12 mouse cellular contexts compared by ENCODE assay signal in genomic region chr5:33351556-33352272, GRCm38 (mm10). TPM values are rescaled to one million over a fixed set of nuclear protein-coding genes. Genes with fewer than 3 reads are reported as not detected.
DNase-seq lines count a peak whose midpoint lies in the region; ATAC-seq and TF ChIP-seq lines count a peak whose summit lies in the region.
"Had no signal": no experiment of that assay in that cellular context is flagged by ENCODE, and none has a peak within 500 bp of the region (broad histone marks: within the 10 kb centered on the region; RNA-seq: fewer than 3 reads in every experiment).

No protein-coding gene starts in this region.

- no peaks in the 10 kb centered on the region for H3K27me3 ChIP-seq in heart, postnatal 0 days (ENCODE audit: control insufficient read depth, insufficient read depth, low read length)
- no peaks in the 10 kb centered on the region for H3K27me3 ChIP-seq in MEL (ENCODE audit: control insufficient read depth in 1 of 2, insufficient read depth in 2 of 2, low read length in 2 of 2)
- H3K27me3 ChIP-seq in limb, embryonic 11.5 days (ENCODE audit: control insufficient read depth, insufficient read depth, low read length) = no peaks in the 10 kb centered on the region
- no peaks in the 10 kb centered on the region for H3K27me3 ChIP-seq in forebrain, embryonic 11.5 days (ENCODE audit: control insufficient read depth, insufficient read depth, low read length)
- H3K27me3 ChIP-seq in hindbrain, embryonic 13.5 days = no peaks in the 10 kb centered on the region
- H3K27me3 ChIP-seq: limb, embryonic 13.5 days had no signal

- TF ChIP-seq EP300 in heart, postnatal 0 days (IDR thresholded peaks at IDR 0.05; ENCODE audit: low read depth) = no peak
- TF ChIP-seq EP300 in MEL (IDR thresholded peaks at IDR 0.05; ENCODE audit: low read depth in 1 of 2, low read length in 2 of 2) = peak; percentile 76 to 93

- no peaks in the 10 kb centered on the region for H3K36me3 ChIP-seq in heart, postnatal 0 days (replicated peaks; ENCODE audit: control insufficient read depth, insufficient read depth, low read length)
- peaks cover 0 to 43% of the 10 kb centered on the region in 2 experiments; a peak in 2 of 4 replicates for H3K36me3 ChIP-seq in MEL (ENCODE audit: control insufficient read depth in 1 of 2, insufficient read depth in 2 of 2, low read length in 2 of 2)
- no peaks in the 10 kb centered on the region for H3K36me3 ChIP-seq in limb, embryonic 11.5 days (ENCODE audit: control insufficient read depth, insufficient read depth, low read length)
- H3K36me3 ChIP-seq in forebrain, embryonic 11.5 days (ENCODE audit: control insufficient read depth, insufficient read depth, low read length) = no peaks in the 10 kb centered on the region
- no peaks in the 10 kb centered on the region for H3K36me3 ChIP-seq in hindbrain, embryonic 13.5 days
- H3K36me3 ChIP-seq: heart, embryonic 10.5 days; limb, embryonic 13.5 days had no signal

- TF ChIP-seq POLR2A in MEL (IDR thresholded peaks at IDR 0.05; ENCODE audit: control insufficient read depth in 1 of 2, insufficient read depth in 1 of 2, low read depth in 1 of 2, low read length in 2 of 2, poor library complexity in 1 of 2) = no peak

- WGBS in heart, postnatal 0 days = 52% methylated on average over 3 of the region's 3 CpGs
- WGBS in limb, embryonic 11.5 days = 84% methylated on average over 3 of the region's 3 CpGs
- WGBS in forebrain, embryonic 11.5 days = 82% methylated on average over 3 of the region's 3 CpGs
- WGBS in hindbrain, embryonic 13.5 days = 92% methylated on average over 3 of the region's 3 CpGs

- H3K4me3 ChIP-seq in heart, postnatal 0 days (ENCODE audit: low read depth, low read length) = no peak overlapping the region
- H3K4me3 ChIP-seq in MEL (ENCODE audit: control insufficient read depth in 1 of 2, insufficient read depth in 1 of 2, low read depth in 2 of 2, low read length in 2 of 2) = peak overlapping the region; percentile 40 to 52
- H3K4me3 ChIP-seq in limb, embryonic 11.5 days (ENCODE audit: low read depth, low read length) = no peak overlapping the region
- H3K4me3 ChIP-seq in forebrain, embryonic 11.5 days (ENCODE audit: low read depth, low read length) = no peak overlapping the region
- H3K4me3 ChIP-seq in hindbrain, embryonic 13.5 days = no peak overlapping the region
- H3K4me3 ChIP-seq: heart, embryonic 10.5 days; limb, embryonic 13.5 days had no signal

- ATAC-seq in heart, postnatal 0 days (ENCODE audit: insufficient read depth, low read depth) = no peak
- no peak for ATAC-seq in limb, embryonic 11.5 days (ENCODE audit: insufficient number of reproducible peaks, low FRiP score, low TSS enrichment, low read depth)
- peak; percentile 80 for ATAC-seq in neutrophil, adult 5-6 weeks (ENCODE audit: extremely low read depth, insufficient number of reproducible peaks, low FRiP score, poor library complexity, severe bottlenecking)
- ATAC-seq in forebrain, embryonic 11.5 days (replicated peaks; ENCODE audit: low FRiP score) = no peak
- ATAC-seq in hindbrain, embryonic 13.5 days (ENCODE audit: low FRiP score) = no peak

- peaks cover 30% of the 10 kb centered on the region; the same call in 1 of the 2 replicates for H3K4me1 ChIP-seq in heart, postnatal 0 days (ENCODE audit: control insufficient read depth, insufficient read depth)
- peaks cover 23 to 27% of the 10 kb centered on the region in 2 experiments for H3K4me1 ChIP-seq in MEL (ENCODE audit: control insufficient read depth in 1 of 2, insufficient read depth in 2 of 2, low read length in 2 of 2)
- peaks cover 16% of the 10 kb centered on the region for H3K4me1 ChIP-seq in limb, embryonic 11.5 days (ENCODE audit: control insufficient read depth, insufficient read depth, low read length)
- H3K4me1 ChIP-seq in forebrain, embryonic 11.5 days (replicated peaks; ENCODE audit: control insufficient read depth, insufficient read depth, low read length) = no peaks in the 10 kb centered on the region
- H3K4me1 ChIP-seq in hindbrain, embryonic 13.5 days (replicated peaks) = peaks cover 16% of the 10 kb centered on the region; the same call in 1 of the 2 replicates

- TF ChIP-seq CTCF in heart, postnatal 0 days (IDR thresholded peaks at IDR 0.05; ENCODE audit: low read depth) = no peak
- TF ChIP-seq CTCF in MEL (IDR thresholded peaks at IDR 0.05 in 2 of 3, conservative IDR thresholded peaks at IDR 0.05 in 1 of 3; ENCODE audit: control insufficient read depth in 1 of 3, insufficient read depth in 1 of 3, low read depth in 2 of 3, low read length in 3 of 3, poor library complexity in 1 of 3, severe bottlenecking in 1 of 3) = 0 out of 6 replicates have a peak, but pooled peaks of 1 of the 3 experiments have one; percentile 2

- no peak overlapping the region for H3K9ac ChIP-seq in heart, postnatal 0 days (replicated peaks; ENCODE audit: low read depth, low read length)
- peak overlapping the region; percentile 46 for H3K9ac ChIP-seq in MEL (ENCODE audit: control insufficient read depth, low read depth, low read length, poor library complexity, severe bottlenecking)
- no peak overlapping the region for H3K9ac ChIP-seq in limb, embryonic 11.5 days (ENCODE audit: low read length)
- H3K9ac ChIP-seq in forebrain, embryonic 11.5 days (ENCODE audit: low read length) = no peak overlapping the region
- no peak overlapping the region for H3K9ac ChIP-seq in hindbrain, embryonic 13.5 days
- H3K9ac ChIP-seq: hindbrain, embryonic 14.5 days; limb, embryonic 13.5 days had no signal

- peaks cover 76% of the 10 kb centered on the region for H3K79me2 ChIP-seq in MEL (ENCODE audit: control insufficient read depth, insufficient read depth, low read length, poor library complexity)

- TF ChIP-seq RAD21 in MEL (IDR thresholded peaks at IDR 0.05; ENCODE audit: low read depth, low read length) = no peak

- DNase-seq in heart, postnatal 0 days (ENCODE audit: low spot score) = no peak
- no peak for DNase-seq in heart, postnatal 36 days
- DNase-seq in MEL (ENCODE audit: low read depth, low spot score) = peak; percentile 90
- DNase-seq in limb, embryonic 11.5 days (ENCODE audit: low spot score) = no peak
- no peak for DNase-seq in adrenal gland, postnatal 14 days
- DNase-seq in forebrain, embryonic 11.5 days (ENCODE audit: low spot score) = no peak
- DNase-seq: cerebellum, postnatal 10 days had no signal

- H3K9me3 ChIP-seq in heart, postnatal 0 days (replicated peaks; ENCODE audit: control insufficient read depth, low read length) = no peaks in the 10 kb centered on the region
- H3K9me3 ChIP-seq in MEL (replicated peaks; ENCODE audit: insufficient read depth, low read length) = no peaks in the 10 kb centered on the region
- no peaks in the 10 kb centered on the region for H3K9me3 ChIP-seq in limb, embryonic 11.5 days (ENCODE audit: control insufficient read depth, low read length)
- H3K9me3 ChIP-seq in forebrain, embryonic 11.5 days (ENCODE audit: control insufficient read depth, low read length) = no peaks in the 10 kb centered on the region
- no peaks in the 10 kb centered on the region for H3K9me3 ChIP-seq in hindbrain, embryonic 13.5 days
- H3K9me3 ChIP-seq: heart, embryonic 10.5 days; limb, embryonic 13.5 days had no signal

- intact Hi-C loops in heart, postnatal 36 days (cut with DNase I) = no loop called here

- H3K27ac ChIP-seq in heart, postnatal 0 days (ENCODE audit: low read depth) = 0 out of 2 replicates have a peak overlapping the region, but pooled peaks have one; percentile 2
- peak overlapping the region; percentile 66 for H3K27ac ChIP-seq in MEL (ENCODE audit: control insufficient read depth, low read depth, low read length)
- H3K27ac ChIP-seq in limb, embryonic 11.5 days (replicated peaks; ENCODE audit: low read depth, low read length) = peak overlapping the region; percentile 70; the same call in 1 of the 2 replicates
- H3K27ac ChIP-seq in forebrain, embryonic 11.5 days (ENCODE audit: low read depth, low read length) = no peak overlapping the region
- no peak overlapping the region for H3K27ac ChIP-seq in hindbrain, embryonic 13.5 days
- H3K27ac ChIP-seq: heart, embryonic 10.5 days; hindbrain, embryonic 14.5 days; limb, embryonic 13.5 days had no signal

- H3K4me2 ChIP-seq in heart, postnatal 0 days (ENCODE audit: low read depth, low read length) = no peak overlapping the region
- H3K4me2 ChIP-seq in limb, embryonic 11.5 days (ENCODE audit: low read depth, severe bottlenecking) = no peak overlapping the region
- H3K4me2 ChIP-seq in forebrain, embryonic 11.5 days (ENCODE audit: low read depth, low read length, severe bottlenecking) = no peak overlapping the region
- no peak overlapping the region for H3K4me2 ChIP-seq in hindbrain, embryonic 13.5 days
- H3K4me2 ChIP-seq: hindbrain, embryonic 14.5 days; limb, embryonic 13.5 days had no signal

TF ChIP-seq in MEL, 35 proteins besides CTCF, POLR2A, EP300 and RAD21 (continues in another document):
- no peak for TF ChIP-seq TAL1 (IDR thresholded peaks at IDR 0.05; ENCODE audit: low read length)

RNA-seq across cellular contexts. Expression of gene Maea, which starts 16.4 kb away (rescaled TPM):
- total RNA-seq in heart, postnatal 0 days (2014; rRNA removed; ENCODE audit: low replicate concordance) = 166 and 168 TPM in 2 replicates
- 122 and 127 TPM in 2 replicates for polyA plus RNA-seq in heart, postnatal 0 days (2015; fragmentation: Nextera tagmentation; extraction: Ambion mirVana)
- total RNA-seq in heart, postnatal 36 days (2021) = 10 to 100 TPM; 81.0 to 86.1 TPM
- total RNA-seq in MEL (2012; rRNA removed) = 140 and 151 TPM in 2 replicates
- polyA plus RNA-seq in MEL (2012; ENCODE audit: insufficient read depth in 1 of 2, insufficient read length in 2 of 2, low read depth in 1 of 2, low replicate concordance in 2 of 2, missing spikeins in 1 of 2) = 100 to 1,000 TPM in 1 of 2 experiments, not detected in 1; 224 TPM
- polyA plus RNA-seq in limb, embryonic 11.5 days (2014; fragmentation: Nextera tagmentation; extraction: Ambion mirVana) = 145 and 152 TPM in 2 replicates
- total RNA-seq in neutrophil, adult 5-6 weeks (2017) = 196 and 213 TPM in 2 replicates
- total RNA-seq in adrenal gland, postnatal 14 days (2021) = 88.2 and 94.6 TPM in 2 replicates
- polyA plus RNA-seq in forebrain, embryonic 11.5 days (2014; fragmentation: Nextera tagmentation; extraction: Ambion mirVana) = 122 and 135 TPM in 2 replicates
- polyA plus RNA-seq in hindbrain, embryonic 13.5 days (2015; fragmentation: Nextera tagmentation; extraction: Ambion mirVana) = 122 and 123 TPM in 2 replicates

RNA-seq across cellular contexts. Expression of gene Uvssa, which starts 26.6 kb away (rescaled TPM):
- total RNA-seq in heart, postnatal 0 days (2014; rRNA removed; ENCODE audit: low replicate concordance) = 2.2 and 5.5 TPM in 2 replicates
- polyA plus RNA-seq in heart, postnatal 0 days (2015; fragmentation: Nextera tagmentation; extraction: Ambion mirVana) = 3.5 and 3.7 TPM in 2 replicates
- 1 to 10 TPM; 2.8 to 4.0 TPM for total RNA-seq in heart, postnatal 36 days (2021)
- total RNA-seq in MEL (2012; rRNA removed) = 4.7 and 6.3 TPM in 2 replicates
- polyA plus RNA-seq in MEL (2012; ENCODE audit: insufficient read depth in 1 of 2, insufficient read length in 2 of 2, low read depth in 1 of 2, low replicate concordance in 2 of 2, missing spikeins in 1 of 2) = 10 to 100 TPM in 1 of 2 experiments, not detected in 1; 10.6 TPM
- 8.1 and 8.6 TPM in 2 replicates for polyA plus RNA-seq in limb, embryonic 11.5 days (2014; fragmentation: Nextera tagmentation; extraction: Ambion mirVana)
- 20.5 and 21.1 TPM in 2 replicates for total RNA-seq in neutrophil, adult 5-6 weeks (2017)
- 8.0 and 9.4 TPM in 2 replicates for total RNA-seq in adrenal gland, postnatal 14 days (2021)
- polyA plus RNA-seq in forebrain, embryonic 11.5 days (2014; fragmentation: Nextera tagmentation; extraction: Ambion mirVana) = 6.3 and 8.8 TPM in 2 replicates
- polyA plus RNA-seq in hindbrain, embryonic 13.5 days (2015; fragmentation: Nextera tagmentation; extraction: Ambion mirVana) = 8.7 and 9.0 TPM in 2 replicates

Comparison
In these comparisons a context has a peak if more than half of its experiments do, and no peak if none do; other contexts are left out.
1. H3K27ac ChIP-seq: peak in heart, postnatal 0 days (single experiment), MEL (single experiment) and limb, embryonic 11.5 days (single experiment); none in forebrain, embryonic 11.5 days (single experiment) and hindbrain, embryonic 13.5 days (single experiment).
2. H3K4me3 ChIP-seq: peak in MEL (2 of 2); none in heart, postnatal 0 days (single experiment), limb, embryonic 11.5 days (single experiment), forebrain, embryonic 11.5 days (single experiment) and hindbrain, embryonic 13.5 days (single experiment).